Mouse (Mus musculus) forebrain, embryonic 12.5 days (tissue): ENCODE measurements around the gene Tmem119. TPM values are rescaled to one million over a fixed set of nuclear protein-coding genes. Genes with fewer than 3 reads are reported as not detected.
"Not testable (repeated sequence)": the region's sequence is repeated elsewhere in the genome, so short reads cannot be mapped to it uniquely, and the experiment has no call there.

Experiments
- ATAC-seq: fragments of 200-750 bp; cut with Nextera tagmentation; 2 replicates; pipeline ENCODE4 v1.8.0; 2017; ENCODE audit warnings: moderate TSS enrichment; ENCODE audit not compliant: low FRiP score
- H3K27ac ChIP-seq: fragments of 300-500 bp; sonication (generic); 2 replicates; pipeline ENCODE4 v1.5.1; 2016; ENCODE audit warnings: mild to moderate bottlenecking
- H3K27me3 ChIP-seq: fragments of 300-500 bp; sonication (generic); 2 replicates; pipeline ENCODE4 v1.6.1; 2016; ENCODE audit warnings: mild to moderate bottlenecking
- H3K36me3 ChIP-seq: fragments of 300-500 bp; sonication (generic); replicated peaks from 2 replicates; pipeline ENCODE4 v1.6.1; 2016; ENCODE audit warnings: mild to moderate bottlenecking
- H3K4me1 ChIP-seq: fragments of 300-500 bp; sonication (generic); 2 replicates; pipeline ENCODE4 v1.6.1; 2016
- H3K4me2 ChIP-seq: fragments of 300-500 bp; sonication (generic); 2 replicates; pipeline ENCODE4 v1.6.1; 2016; ENCODE audit warnings: mild to moderate bottlenecking, moderate library complexity
- H3K4me3 ChIP-seq: fragments of 300-500 bp; sonication (generic); replicated peaks from 2 replicates; pipeline ENCODE4 v1.5.1; 2016; ENCODE audit warnings: mild to moderate bottlenecking
- H3K9ac ChIP-seq: fragments of 300-500 bp; sonication (generic); 2 replicates; pipeline ENCODE4 v1.6.1; 2016; ENCODE audit warnings: mild to moderate bottlenecking
- H3K9me3 ChIP-seq: fragments of 300-500 bp; sonication (generic); 2 replicates; pipeline ENCODE4 v1.6.1; 2016
- WGBS: fragments of 180-500 bp; shearing (Covaris S2); methylation state at CpG from one replicate; pipeline ENCODE4 v1.1.7; 2016; 5-methylcytosine and 5-hydroxymethylcytosine counted together
- polyA plus RNA-seq: library from polyadenylated mRNA; unstranded; fragments of >200 nt; fragmentation: Nextera tagmentation; extraction: Ambion mirVana; gene quantifications from 2 replicates; pipeline ENCODE4 v1.2.1, GENCODE M21; 2016

The Tmem119 gene
- polyA plus RNA-seq, 1 experiment from 2014 or later: 19.4 TPM

DNA sequence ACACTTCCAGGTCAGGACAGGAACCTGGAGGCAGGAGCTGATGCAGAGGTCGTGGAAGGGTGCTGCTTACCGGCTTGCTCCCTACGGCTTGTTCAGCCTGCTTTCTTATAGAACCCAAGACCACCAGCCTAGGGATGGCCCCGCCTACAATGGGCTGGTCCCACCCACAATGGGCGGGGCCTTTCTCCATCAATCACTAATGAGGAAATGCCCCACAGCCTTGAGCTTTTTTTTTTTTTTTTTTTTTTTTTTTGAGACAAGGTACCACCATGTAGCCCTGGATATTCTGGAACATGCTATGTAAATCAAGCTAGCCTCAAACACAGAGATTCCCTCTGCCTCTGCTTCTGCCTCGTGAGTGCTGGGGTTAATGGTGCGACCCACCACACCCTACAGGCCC lies 18.4 kb downstream of the Tmem119 start:
- ATAC-seq: no peak
- peaks cover 8% of the 10 kb centered on the region; the same call in 1 of the 2 replicates for H3K9me3 ChIP-seq
- H3K27me3 ChIP-seq: peaks cover 20% of the 10 kb centered on the region
- no peak overlapping the region for H3K27ac ChIP-seq
- no peak overlapping the region for H3K9ac ChIP-seq
- H3K4me2 ChIP-seq: no peak overlapping the region
- H3K36me3 ChIP-seq: peaks cover 12% of the 10 kb centered on the region
- no peak overlapping the region for H3K4me3 ChIP-seq
- 81% methylated on average over 7 of the region's 7 CpGs for WGBS
- H3K4me1 ChIP-seq: no peaks in the 10 kb centered on the region; the same call in 1 of the 2 replicates

DNA sequence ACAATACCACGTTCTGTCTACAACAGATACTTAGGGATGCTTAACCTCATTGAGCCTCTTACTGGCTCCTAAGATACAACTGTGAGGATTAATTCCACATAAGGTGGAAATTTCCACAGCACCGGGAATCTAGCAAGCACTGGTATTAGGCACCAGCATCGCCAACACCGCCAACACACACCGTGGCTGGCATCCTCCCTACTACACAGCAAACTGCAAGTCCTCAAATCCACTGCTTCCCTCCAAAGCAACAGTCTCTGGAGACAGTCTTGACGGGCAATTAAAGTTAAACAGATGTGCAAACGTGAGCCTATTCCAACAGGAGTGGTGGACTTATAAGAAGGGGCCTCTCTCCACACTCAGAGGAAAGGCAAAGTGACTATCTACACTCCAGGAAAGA lies 19.1 kb downstream of the Tmem119 start:
- no peaks in the 10 kb centered on the region; the same call in 1 of the 2 replicates for H3K4me1 ChIP-seq
- no peak overlapping the region for H3K4me3 ChIP-seq
- H3K9ac ChIP-seq: no peak overlapping the region
- peaks cover 19% of the 10 kb centered on the region for H3K36me3 ChIP-seq
- WGBS: 86% methylated on average over 7 of the region's 7 CpGs
- peaks cover 20% of the 10 kb centered on the region for H3K27me3 ChIP-seq
- no peak overlapping the region for H3K4me2 ChIP-seq
- no peak overlapping the region for H3K27ac ChIP-seq
- H3K9me3 ChIP-seq: peaks cover 8% of the 10 kb centered on the region; the same call in 1 of the 2 replicates
- ATAC-seq: no peak

GRCm38 (mm10) chr5:113780763-113781162 lies 19.6 kb downstream of the Tmem119 start:
- no peak for ATAC-seq
- WGBS: 91% methylated on average over 5 of the region's 5 CpGs
- Histone ChIP-seq H3K9me3 (peaks cover 8% of the 10 kb centered on the region; the same call in 1 of the 2 replicates), H3K27me3 (peaks cover 20% of the 10 kb centered on the region), H3K4me3 (no peak overlapping the region), H3K27ac (no peak overlapping the region), H3K36me3 (peaks cover 24% of the 10 kb centered on the region), H3K4me1 (no peaks in the 10 kb centered on the region; the same call in 1 of the 2 replicates), H3K9ac (no peak overlapping the region), H3K4me2 (no peak overlapping the region)

- ATAC-seq: no peak
- peaks cover 28% of the 10 kb centered on the region for H3K36me3 ChIP-seq
- H3K9me3 ChIP-seq: peaks cover 8% of the 10 kb centered on the region; the same call in 1 of the 2 replicates
- no peak overlapping the region for H3K4me2 ChIP-seq
- no peaks in the 10 kb centered on the region; the same call in 1 of the 2 replicates for H3K4me1 ChIP-seq
- peaks cover 20% of the 10 kb centered on the region for H3K27me3 ChIP-seq
- H3K9ac ChIP-seq: no peak overlapping the region
- H3K4me3 ChIP-seq: no peak overlapping the region
- WGBS: 92% methylated on average over 3 of the region's 3 CpGs
- H3K27ac ChIP-seq: no peak overlapping the region
Measured at GRCm38 (mm10) chr5:113780082-113780752, 20.1 kb downstream of the Tmem119 start.

GRCm38 (mm10) chr5:113779569-113779968 lies 20.7 kb downstream of the Tmem119 start:
- H3K36me3 ChIP-seq: peaks cover 34% of the 10 kb centered on the region
- no peak overlapping the region for H3K27ac ChIP-seq
- H3K9me3 ChIP-seq: peaks cover 8% of the 10 kb centered on the region; the same call in 1 of the 2 replicates
- WGBS: 78% methylated on average over 5 of the region's 5 CpGs
- H3K4me3 ChIP-seq: no peak overlapping the region
- ATAC-seq: no peak
- H3K9ac ChIP-seq: no peak overlapping the region
- H3K4me2 ChIP-seq: no peak overlapping the region
- H3K4me1 ChIP-seq: no peaks in the 10 kb centered on the region; the same call in 1 of the 2 replicates
- peaks cover 16% of the 10 kb centered on the region for H3K27me3 ChIP-seq

- not testable (repeated sequence) for H3K9me3 ChIP-seq, H3K9ac ChIP-seq, H3K27me3 ChIP-seq, H3K4me2 ChIP-seq, H3K27ac ChIP-seq, ATAC-seq, H3K4me3 ChIP-seq
- 92% methylated on average over 8 of the region's 8 CpGs for WGBS
- peaks cover 38% of the 10 kb centered on the region for H3K36me3 ChIP-seq
- peaks cover 11% of the 10 kb centered on the region for H3K4me1 ChIP-seq
Measured at GRCm38 (mm10) chr5:113777728-113778127, 22.6 kb downstream of the Tmem119 start.

DNA sequence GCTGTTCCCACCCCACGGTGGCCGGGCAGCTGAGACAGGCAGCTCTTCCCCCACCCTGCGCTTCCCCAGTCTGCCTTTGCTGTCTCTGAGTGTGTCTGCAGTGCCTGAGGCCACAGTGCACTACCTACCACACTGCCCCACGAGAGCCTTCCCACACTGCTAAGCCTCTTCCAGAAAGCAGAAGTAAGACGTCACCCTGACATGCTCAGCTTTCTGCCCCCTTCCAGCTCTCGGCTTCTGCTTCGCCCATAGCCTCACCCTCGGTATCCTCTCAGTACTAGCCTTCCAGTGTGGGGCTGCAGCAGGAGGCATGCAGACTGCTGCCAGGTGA lies 23.5 kb downstream of the Tmem119 start:
- no peaks in the 10 kb centered on the region for H3K27me3 ChIP-seq
- H3K9me3 ChIP-seq: peaks cover 8% of the 10 kb centered on the region; the same call in 1 of the 2 replicates
- H3K4me1 ChIP-seq: peaks cover 11% of the 10 kb centered on the region
- no peak overlapping the region for H3K9ac ChIP-seq
- no peak overlapping the region for H3K27ac ChIP-seq
- peaks cover 38% of the 10 kb centered on the region for H3K36me3 ChIP-seq
- H3K4me2 ChIP-seq: no peak overlapping the region
- ATAC-seq: no peak
- 91% methylated on average over 8 of the region's 8 CpGs for WGBS
- no peak overlapping the region for H3K4me3 ChIP-seq

DNA sequence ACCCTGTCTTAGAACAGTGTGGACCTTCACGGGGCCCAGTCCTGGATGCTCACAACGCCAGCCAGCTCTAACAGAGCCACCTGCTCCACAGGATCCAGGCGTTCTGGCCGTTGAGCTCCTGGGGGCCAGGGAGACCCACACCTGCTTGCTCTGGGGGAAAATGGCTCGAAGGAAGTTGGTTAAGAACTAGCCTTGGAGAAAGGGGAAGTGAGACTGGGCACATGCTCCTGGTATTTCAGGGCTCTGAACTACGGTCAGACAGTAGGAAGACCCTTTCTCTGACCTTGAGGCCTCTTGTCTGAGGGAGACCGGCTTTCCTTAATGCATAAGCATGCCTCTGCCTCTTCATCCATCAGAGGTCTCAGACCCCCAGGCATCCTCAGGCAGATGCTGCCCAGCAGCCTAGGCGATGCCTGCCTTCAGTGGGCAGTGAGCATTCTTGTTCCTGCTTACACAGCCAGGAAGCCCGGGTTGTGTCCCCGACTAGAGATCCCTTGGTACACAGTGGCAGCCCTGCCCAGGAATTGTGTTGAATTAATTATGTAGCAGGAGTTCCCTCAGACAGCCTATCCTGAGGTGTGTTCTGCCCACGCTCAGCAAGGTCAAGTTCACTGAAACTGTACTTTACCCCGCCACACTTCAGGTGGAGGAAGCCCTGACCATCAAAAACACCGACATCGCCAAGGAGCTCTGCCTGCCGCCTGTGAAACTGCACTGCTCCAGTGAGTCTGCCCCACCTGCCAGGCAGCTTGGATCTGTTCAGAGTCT lies 24.0 kb downstream of the Tmem119 start:
- ATAC-seq: no peak
- Histone ChIP-seq H3K4me2 (no peak overlapping the region), H3K4me1 (peaks cover 11% of the 10 kb centered on the region), H3K9ac (no peak overlapping the region), H3K4me3 (no peak overlapping the region), H3K27ac (no peak overlapping the region), H3K9me3 (peaks cover 8% of the 10 kb centered on the region; the same call in 1 of the 2 replicates), H3K27me3 (no peaks in the 10 kb centered on the region), H3K36me3 (peaks cover 38% of the 10 kb centered on the region)
- WGBS: 93% methylated on average over 15 of the region's 15 CpGs

DNA sequence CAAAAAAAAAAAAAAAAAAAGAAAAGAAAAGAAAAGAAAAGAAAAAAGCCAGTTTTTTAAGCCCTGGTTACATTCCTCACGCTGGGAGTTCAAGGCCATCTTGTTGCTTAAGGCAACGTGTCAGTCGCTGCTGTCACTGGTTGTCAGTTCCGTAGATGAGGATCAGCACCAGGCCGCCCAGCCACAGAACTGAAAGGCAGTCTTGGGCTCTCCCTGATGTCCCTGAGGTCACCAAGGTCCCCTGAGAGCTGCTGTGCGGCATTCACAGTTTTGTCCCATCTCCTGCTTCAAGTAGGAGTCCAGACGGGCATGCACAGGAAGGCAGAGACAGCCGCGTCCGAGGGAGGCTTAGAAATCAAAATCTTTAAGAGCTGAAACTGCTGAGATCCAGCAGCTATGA lies 24.7 kb downstream of the Tmem119 start:
- Histone ChIP-seq H3K36me3 (peaks cover 38% of the 10 kb centered on the region), H3K27ac (no peak overlapping the region), H3K9ac (no peak overlapping the region), H3K27me3 (no peaks in the 10 kb centered on the region), H3K4me3 (no peak overlapping the region), H3K4me2 (no peak overlapping the region), H3K4me1 (peaks cover 13% of the 10 kb centered on the region), H3K9me3 (peaks cover 5% of the 10 kb centered on the region; the same call in 1 of the 2 replicates)
- 92% methylated on average over 10 of the region's 10 CpGs for WGBS
- ATAC-seq: no peak

- 1% methylated on average over 7 of the region's 7 CpGs for WGBS
- peak overlapping the region; percentile 74 for H3K9ac ChIP-seq
- H3K27me3 ChIP-seq: no peaks in the 10 kb centered on the region
- H3K4me2 ChIP-seq: peak overlapping the region; percentile 92
- H3K4me1 ChIP-seq: peaks cover 32% of the 10 kb centered on the region
- H3K4me3 ChIP-seq: peak overlapping the region; percentile 99
- ATAC-seq: 0 out of 2 replicates have a peak, but pooled peaks have one; percentile 21
- H3K27ac ChIP-seq: no peak overlapping the region
- H3K36me3 ChIP-seq: peaks cover 41% of the 10 kb centered on the region
- no peaks in the 10 kb centered on the region for H3K9me3 ChIP-seq
Measured at GRCm38 (mm10) chr5:113773664-113774063, 26.7 kb downstream of the Tmem119 start.

GRCm38 (mm10) chr5:113772905-113773519 lies 27.3 kb downstream of the Tmem119 start:
- WGBS: 2% methylated on average over 38 of the region's 38 CpGs

DNA sequence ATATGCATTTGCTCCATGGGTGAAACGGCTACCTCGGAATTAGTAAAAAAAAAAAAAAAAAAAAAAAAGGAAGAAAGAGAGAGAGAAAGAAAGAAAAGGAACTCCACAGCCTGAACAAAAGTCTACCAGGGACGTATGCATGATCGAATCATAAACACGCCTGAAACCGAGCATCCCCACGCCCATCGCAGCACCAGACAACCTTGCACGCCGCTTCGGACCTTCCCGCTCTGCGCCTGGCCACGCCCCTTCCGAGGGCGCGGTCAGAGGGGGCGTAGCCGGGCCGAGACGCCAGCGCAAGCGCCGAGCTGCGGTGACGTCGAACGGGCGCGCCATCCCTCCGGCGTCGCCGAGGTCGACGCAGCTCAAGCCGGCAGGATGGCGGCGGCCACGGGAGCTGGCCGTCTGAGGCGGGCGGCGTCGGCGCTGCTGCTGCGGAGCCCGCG lies 27.8 kb downstream of the Tmem119 start, which contains the start of the genes Sart3 and Iscu:
TSS of gene Sart3 (minus strand) at position 61 of the 446 bp plus-strand sequence.
TSS of gene Iscu (plus strand) at position 299 of the 446 bp plus-strand sequence.
- Histone ChIP-seq H3K36me3 (peaks cover 43% of the 10 kb centered on the region), H3K4me2 (peak within 1 kb of the TSS; percentile 92), H3K4me1 (peaks cover 33% of the 10 kb centered on the region), H3K4me3 (peak within 1 kb of the TSS; percentile 99), H3K9ac (peak within 1 kb of the TSS; percentile 94), H3K27me3 (no peaks in the 10 kb centered on the region), H3K27ac (peak within 1 kb of the TSS; percentile 99), H3K9me3 (no peaks in the 10 kb centered on the region)
- under 1% methylated on average over 45 of the region's 49 CpGs for WGBS
- ATAC-seq: peak; percentile 86

More at GRCm38 (mm10) chr5:113772905-113773519, 27.3 kb downstream of the Tmem119 start:
- Histone ChIP-seq H3K36me3 (peaks cover 42% of the 10 kb centered on the region), H3K4me2 (peak overlapping the region; percentile 92), H3K9me3 (no peaks in the 10 kb centered on the region), H3K4me3 (peak overlapping the region; percentile 99), H3K27me3 (no peaks in the 10 kb centered on the region), H3K27ac (peak overlapping the region; percentile 99; the same call in 1 of the 2 replicates), H3K4me1 (peaks cover 33% of the 10 kb centered on the region), H3K9ac (peak overlapping the region; percentile 74)
- ATAC-seq: peak; percentile 63
